Mouse (Mus musculus) bone marrow macrophage, adult 2 months (primary cell): ENCODE measurements around the gene Obox6.

ENCODE experiments used
- CTCF ChIP-seq: IDR thresholded peaks from 2 replicates; pipeline ENCODE4 v1.5.1; 2012; ENCODE audit warnings: low read depth, mild to moderate bottlenecking, low read length, moderate library complexity
- POLR2A ChIP-seq: IDR thresholded peaks from 2 replicates; pipeline ENCODE4 v1.6.1; 2012; ENCODE audit warnings: mild to moderate bottlenecking, low read depth, low read length, borderline replicate concordance

GRCm38 (mm10) chr7:15881388-15881787 lies 41.9 kb upstream of the Obox6 start:
- TF ChIP-seq POLR2A (no peak), CTCF (no peak)
